ENCODE assay signal across 8 mouse cellular contexts in the genomic region with DNA sequence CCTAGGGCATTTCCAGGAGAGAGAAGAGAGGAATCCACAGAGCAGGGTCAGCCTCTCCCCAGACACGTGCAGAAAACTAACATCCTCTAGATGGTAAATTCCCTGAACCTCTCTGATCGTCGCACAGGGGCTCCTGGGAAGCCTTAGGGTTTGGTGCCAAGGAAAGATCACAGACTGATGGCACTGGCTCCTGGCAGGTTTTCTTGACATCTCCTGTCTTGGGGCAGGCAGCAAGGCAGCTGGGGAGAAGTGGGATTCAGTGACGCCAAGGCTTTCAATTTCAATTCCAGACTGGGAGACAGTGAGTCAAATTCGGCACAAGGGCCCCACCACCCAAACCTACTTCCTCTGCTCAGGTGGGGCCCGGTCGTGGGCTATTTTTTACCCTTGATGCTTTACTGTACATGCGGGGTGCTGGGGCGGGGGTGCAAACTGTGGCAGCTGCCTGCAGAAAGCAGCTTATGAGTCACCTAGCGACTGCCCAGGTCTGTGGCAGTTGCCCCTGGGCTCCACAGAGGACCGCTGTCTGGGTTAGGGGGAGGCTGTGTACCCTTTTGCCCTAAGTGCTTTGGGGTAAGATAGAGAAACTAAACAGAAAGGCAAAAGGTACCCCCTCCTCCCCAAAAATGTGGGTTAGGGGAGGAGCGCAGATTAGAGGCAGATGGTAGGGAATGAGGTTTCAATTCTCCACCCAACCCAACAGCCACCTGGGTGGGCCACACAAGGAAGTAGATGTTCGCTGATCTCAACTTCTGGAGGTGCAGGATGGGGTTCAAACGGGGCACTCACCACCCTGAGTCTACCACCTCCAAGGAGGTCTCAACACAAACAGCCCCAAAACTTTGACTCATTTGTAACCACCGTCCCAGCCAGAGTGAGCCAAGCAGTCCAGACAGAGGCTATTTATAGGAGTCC. TPM values are rescaled to one million over a fixed set of nuclear protein-coding genes. Genes with fewer than 3 reads are reported as not detected.
DNase-seq lines count a peak whose midpoint lies in the region; ATAC-seq and TF ChIP-seq lines count a peak whose summit lies in the region.

No protein-coding gene starts in this region.

- no peak for TF ChIP-seq CTCF in kidney, postnatal 0 days (IDR thresholded peaks at IDR 0.05; ENCODE audit: low read depth)

- H3K4me1 ChIP-seq in kidney, postnatal 0 days (replicated peaks; ENCODE audit: insufficient read depth, low read length): peaks cover 19% of the 10 kb centered on the region; the same call in 1 of the 2 replicates

- no peaks in the 10 kb centered on the region for H3K9me3 ChIP-seq in kidney, postnatal 0 days (replicated peaks; ENCODE audit: low read length)

- peak overlapping the region; percentile 90 for H3K4me3 ChIP-seq in kidney, postnatal 0 days (replicated peaks; ENCODE audit: low read depth, low read length)

- no peak for DNase-seq in kidney, postnatal 0 days (ENCODE audit: low spot score)
- no peak for DNase-seq in kidney, postnatal 4 days
- peak; percentile 67 for DNase-seq in thymus, postnatal 14 days
- no peak for DNase-seq in cerebellum, postnatal 25 days
- DNase-seq in kidney, postnatal 36 days: no peak

- peak overlapping the region; percentile 86 for H3K4me2 ChIP-seq in kidney, postnatal 0 days (ENCODE audit: low read length)

- ATAC-seq in kidney, postnatal 0 days (replicated peaks; ENCODE audit: low FRiP score, low read depth): no peak
- peak; percentile 38 for ATAC-seq in activated CD4-positive, CD25-positive, alpha-beta regulatory T cell, adult 4 months
- ATAC-seq in hematopoietic stem cell, adult 5-6 weeks (replicated peaks in 1 of 2; ENCODE audit: insufficient read depth in 1 of 2, low FRiP score in 2 of 2, low TSS enrichment in 1 of 2, low read depth in 1 of 2, poor library complexity in 2 of 2, severe bottlenecking in 2 of 2): peak; percentile 15 to 34; a peak in 3 of 4 replicates
- peak; percentile 13 for ATAC-seq in megakaryocyte progenitor cell, adult 5-6 weeks (replicated peaks; ENCODE audit: poor library complexity)

- 23% methylated on average over 15 of the region's 15 CpGs for WGBS in kidney, postnatal 0 days

- no peaks in the 10 kb centered on the region for H3K36me3 ChIP-seq in kidney, postnatal 0 days (ENCODE audit: insufficient read depth, low read length)

- no peak overlapping the region for H3K27ac ChIP-seq in kidney, postnatal 0 days

- H3K27me3 ChIP-seq in kidney, postnatal 0 days (ENCODE audit: insufficient read depth, low read length): no peaks in the 10 kb centered on the region

- peak overlapping the region; percentile 96 for H3K9ac ChIP-seq in kidney, postnatal 0 days (ENCODE audit: low read depth, low read length)

RNA-seq across cellular contexts. Expression of a gene that starts 1.6 kb away (rescaled TPM):
- 5.8 and 6.2 TPM in 2 replicates for polyA plus RNA-seq in kidney, postnatal 0 days (2015; fragmentation: Nextera tagmentation; extraction: Ambion mirVana)
- 10 to 100 TPM in 1 of 2 experiments, 1 to 10 TPM in 1; 8.8 to 12.2 TPM for polyA plus RNA-seq in activated CD4-positive, CD25-positive, alpha-beta regulatory T cell, adult 4 months (2017; shearing (Covaris generic))
- 0.40 TPM in 1 of 2 replicates, not detected in the other for total RNA-seq in hematopoietic stem cell, adult 5-6 weeks (2017)
- 0.17 and 0.32 TPM in 2 replicates for total RNA-seq in megakaryocyte progenitor cell, adult 5-6 weeks (2015)
- 0.12 and 0.24 TPM in 2 replicates for total RNA-seq in megakaryocyte progenitor cell, adult 5-6 weeks (2017)

RNA-seq across cellular contexts. Expression of a gene that starts 56.0 kb away (rescaled TPM):
- polyA plus RNA-seq in kidney, postnatal 0 days (2015; fragmentation: Nextera tagmentation; extraction: Ambion mirVana): 1.3 and 1.7 TPM in 2 replicates
- polyA plus RNA-seq in activated CD4-positive, CD25-positive, alpha-beta regulatory T cell, adult 4 months (2017; shearing (Covaris generic)): 100 to 1,000 TPM; 118 to 141 TPM
- total RNA-seq in hematopoietic stem cell, adult 5-6 weeks (2017): 4.6 and 12.5 TPM in 2 replicates
- 2.0 and 5.3 TPM in 2 replicates for total RNA-seq in megakaryocyte progenitor cell, adult 5-6 weeks (2015)
- 2.5 and 2.9 TPM in 2 replicates for total RNA-seq in megakaryocyte progenitor cell, adult 5-6 weeks (2017)
